Mouse (Mus musculus): ENCODE measurements around the gene Ryk. TPM values are rescaled to one million over a fixed set of nuclear protein-coding genes. Genes with fewer than 3 reads are reported as not detected.

Ryk gene
- polyA plus RNA-seq, 1 experiment from 2014 or later = 4.7 TPM

DNA sequence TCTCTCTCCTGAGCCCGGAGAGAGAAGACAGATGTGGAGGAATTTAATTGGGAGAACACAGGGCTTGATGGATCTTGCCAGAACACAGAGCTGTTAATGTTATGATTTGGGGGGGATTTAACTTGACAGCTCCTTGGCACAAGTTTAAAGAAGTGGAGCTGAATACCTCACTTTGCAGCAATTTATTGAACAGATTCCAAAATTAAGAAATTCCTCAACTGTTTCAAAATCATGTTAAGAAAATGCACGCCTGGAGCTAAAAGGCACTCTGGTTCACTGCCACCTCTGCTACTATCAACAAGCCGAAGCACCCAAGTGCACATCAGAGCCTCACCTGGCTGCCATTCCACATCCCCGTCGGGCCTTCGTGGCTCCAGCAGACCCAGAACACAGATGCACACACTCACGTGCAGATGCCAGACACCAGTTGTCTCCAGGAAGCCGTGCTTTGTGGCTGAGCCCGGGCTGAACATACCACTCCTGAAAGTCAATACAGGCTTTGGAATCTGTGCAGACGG, 28.6 kb upstream of the Ryk start:
- Histone ChIP-seq H3K4me2 (ENCODE audit: low read depth, low read length) (no peak overlapping the region), H3K9ac (replicated peaks) (no peak overlapping the region), H3K9me3 (ENCODE audit: low read length) (no peaks in the 10 kb centered on the region), H3K4me1 (ENCODE audit: insufficient read depth) (no peaks in the 10 kb centered on the region), H3K36me3 (replicated peaks; ENCODE audit: insufficient read depth, low read length) (no peaks in the 10 kb centered on the region), H3K27ac (ENCODE audit: low read depth) (no peak overlapping the region), H3K4me3 (ENCODE audit: low read depth, low read length) (no peak overlapping the region), H3K27me3 (ENCODE audit: insufficient read depth, low read length) (peaks cover 4% of the 10 kb centered on the region; the same call in 1 of the 2 replicates)
- no peak for DNase-seq
- WGBS (ENCODE audit: insufficient replicate concordance) = 65% methylated on average over 10 of the region's 10 CpGs
- TF ChIP-seq EP300 (IDR thresholded peaks at IDR 0.05; ENCODE audit: low read depth) (no peak), CTCF (IDR thresholded peaks at IDR 0.05; ENCODE audit: low read depth) (no peak)
- ATAC-seq = no peak

DNA sequence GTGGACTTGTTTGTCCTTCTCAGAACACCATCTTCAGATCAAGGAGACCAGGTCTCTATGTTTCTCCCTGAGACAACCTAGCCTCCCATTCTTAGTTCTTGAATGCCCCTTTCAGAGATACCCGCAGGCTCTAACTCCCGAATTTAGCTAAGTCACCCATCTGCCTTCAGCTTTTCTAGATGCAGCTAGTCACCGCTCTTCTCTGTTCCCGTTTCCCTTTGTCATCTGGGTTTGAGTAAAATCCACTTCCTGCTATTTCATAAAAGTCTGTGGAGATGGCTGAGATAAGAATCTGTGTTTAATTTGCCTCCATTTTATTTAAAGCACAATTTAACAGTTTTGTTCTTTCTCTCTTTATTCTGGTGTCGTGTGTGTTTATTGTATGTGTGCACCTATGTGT, 23.5 kb upstream of the Ryk start:
- H3K27ac ChIP-seq (ENCODE audit: low read depth) = no peak overlapping the region
- WGBS (ENCODE audit: insufficient replicate concordance) = 47% methylated on average over 5 of the region's 5 CpGs
- no peak overlapping the region for H3K4me2 ChIP-seq (ENCODE audit: low read depth, low read length)
- H3K9me3 ChIP-seq (ENCODE audit: low read length) = no peaks in the 10 kb centered on the region
- no peak overlapping the region for H3K9ac ChIP-seq (replicated peaks)
- DNase-seq = no peak
- H3K27me3 ChIP-seq (ENCODE audit: insufficient read depth, low read length) = peaks cover 4% of the 10 kb centered on the region; the same call in 1 of the 2 replicates
- H3K36me3 ChIP-seq (replicated peaks; ENCODE audit: insufficient read depth, low read length) = no peaks in the 10 kb centered on the region
- TF ChIP-seq EP300 (IDR thresholded peaks at IDR 0.05; ENCODE audit: low read depth) (no peak), CTCF (IDR thresholded peaks at IDR 0.05; ENCODE audit: low read depth) (no peak)
- H3K4me1 ChIP-seq (ENCODE audit: insufficient read depth) = no peaks in the 10 kb centered on the region
- no peak for ATAC-seq
- no peak overlapping the region for H3K4me3 ChIP-seq (ENCODE audit: low read depth, low read length)

DNA sequence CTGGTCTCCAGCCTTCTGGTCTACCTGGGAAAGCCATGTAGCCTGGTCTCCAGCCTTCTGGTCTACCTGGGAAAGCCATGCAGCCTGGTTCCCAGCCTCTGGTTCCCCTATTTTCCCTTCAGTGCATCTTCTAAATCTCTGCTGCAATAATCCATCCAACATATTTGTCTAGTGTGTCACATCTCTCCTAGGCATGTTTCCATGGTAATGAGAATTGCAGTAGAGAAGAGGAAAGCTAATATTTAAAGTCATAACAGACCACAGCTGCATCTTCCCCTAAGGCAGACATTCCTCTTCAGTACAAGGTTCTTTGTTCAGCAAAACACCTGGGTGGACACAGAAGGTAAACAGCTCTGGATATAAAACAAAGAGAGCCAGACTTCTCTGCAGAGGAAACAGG, 16.5 kb upstream of the Ryk start:
- no peak overlapping the region for H3K9ac ChIP-seq (replicated peaks)
- 0 out of 2 replicates have a peak, but pooled peaks cover 3% of the 10 kb centered on the region for H3K27me3 ChIP-seq (ENCODE audit: insufficient read depth, low read length)
- TF ChIP-seq EP300 (IDR thresholded peaks at IDR 0.05; ENCODE audit: low read depth) = no peak
- no peak for TF ChIP-seq CTCF (IDR thresholded peaks at IDR 0.05; ENCODE audit: low read depth)
- H3K4me3 ChIP-seq (ENCODE audit: low read depth, low read length) = no peak overlapping the region
- H3K9me3 ChIP-seq (ENCODE audit: low read length) = no peaks in the 10 kb centered on the region
- no peak for ATAC-seq
- H3K27ac ChIP-seq (ENCODE audit: low read depth) = no peak overlapping the region
- DNase-seq = no peak
- H3K4me2 ChIP-seq (ENCODE audit: low read depth, low read length) = no peak overlapping the region
- no peaks in the 10 kb centered on the region for H3K4me1 ChIP-seq (ENCODE audit: insufficient read depth)
- no peaks in the 10 kb centered on the region for H3K36me3 ChIP-seq (replicated peaks; ENCODE audit: insufficient read depth, low read length)

DNA sequence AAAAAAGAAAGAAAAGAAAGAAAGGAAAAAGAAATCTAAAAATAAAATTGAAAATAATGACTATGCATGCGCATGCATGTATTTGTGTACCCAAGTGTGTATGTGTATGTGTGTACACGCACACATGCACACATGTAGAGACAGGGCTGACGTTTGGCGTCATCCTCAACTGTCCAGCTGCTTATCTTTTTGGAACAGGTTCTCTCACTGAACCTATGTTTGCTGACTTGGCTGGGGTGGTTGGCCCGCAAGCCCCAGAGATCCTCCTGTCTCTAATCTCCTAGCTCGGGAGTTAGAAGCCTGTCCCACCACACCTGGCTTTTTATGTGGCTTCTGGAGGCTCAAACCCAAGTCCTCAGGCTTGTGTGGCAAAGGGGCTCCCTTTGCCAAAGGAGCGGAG, 6.1 kb upstream of the Ryk start:
- Histone ChIP-seq H3K4me2 (ENCODE audit: low read depth, low read length) (no peak overlapping the region), H3K27ac (ENCODE audit: low read depth) (no peak overlapping the region), H3K4me3 (ENCODE audit: low read depth, low read length) (no peak overlapping the region), H3K27me3 (ENCODE audit: insufficient read depth, low read length) (no peaks in the 10 kb centered on the region), H3K9me3 (ENCODE audit: low read length) (no peaks in the 10 kb centered on the region), H3K36me3 (replicated peaks; ENCODE audit: insufficient read depth, low read length) (no peaks in the 10 kb centered on the region), H3K9ac (replicated peaks) (no peak overlapping the region), H3K4me1 (ENCODE audit: insufficient read depth) (no peaks in the 10 kb centered on the region)
- peak; percentile 69 for ATAC-seq
- TF ChIP-seq CTCF (IDR thresholded peaks at IDR 0.05; ENCODE audit: low read depth) (no peak), EP300 (IDR thresholded peaks at IDR 0.05; ENCODE audit: low read depth) (peak; percentile 68)
- WGBS (ENCODE audit: insufficient replicate concordance) = 61% methylated on average over 7 of the region's 7 CpGs
- no peak for DNase-seq

DNA sequence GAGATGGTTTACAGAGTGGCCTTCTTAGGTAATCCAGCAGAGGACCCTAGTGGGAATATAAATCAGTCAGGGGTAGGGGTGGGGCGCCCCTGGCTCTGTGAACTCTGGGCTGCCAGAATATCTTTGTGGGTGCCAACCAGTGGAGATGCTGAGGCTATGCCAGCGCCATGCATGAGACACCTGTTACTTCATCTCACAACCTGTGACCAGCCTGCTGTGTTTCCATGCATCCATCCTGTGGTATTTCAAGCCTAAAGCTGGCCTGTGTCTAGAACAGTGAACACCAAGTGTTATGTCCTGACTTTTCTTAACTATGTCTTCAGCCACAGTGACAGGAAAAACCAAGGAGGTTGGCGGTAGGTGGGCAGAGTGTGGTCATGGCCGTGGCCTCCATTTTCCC, 3.2 kb upstream of the Ryk start:
- no peaks in the 10 kb centered on the region for H3K9me3 ChIP-seq (ENCODE audit: low read length)
- no peak overlapping the region for H3K27ac ChIP-seq (ENCODE audit: low read depth)
- WGBS (ENCODE audit: insufficient replicate concordance) = 80% methylated on average over 4 of the region's 4 CpGs
- no peak overlapping the region for H3K9ac ChIP-seq (replicated peaks)
- peaks cover 5% of the 10 kb centered on the region; the same call in 1 of the 2 replicates for H3K27me3 ChIP-seq (ENCODE audit: insufficient read depth, low read length)
- DNase-seq (no peak), ATAC-seq (no peak)
- 0 out of 2 replicates have a peak, but pooled peaks cover 5% of the 10 kb centered on the region for H3K4me1 ChIP-seq (ENCODE audit: insufficient read depth)
- TF ChIP-seq CTCF (IDR thresholded peaks at IDR 0.05; ENCODE audit: low read depth) = no peak
- TF ChIP-seq EP300 (IDR thresholded peaks at IDR 0.05; ENCODE audit: low read depth) = no peak
- no peak overlapping the region for H3K4me2 ChIP-seq (ENCODE audit: low read depth, low read length)
- H3K4me3 ChIP-seq (ENCODE audit: low read depth, low read length) = no peak overlapping the region
- H3K36me3 ChIP-seq (replicated peaks; ENCODE audit: insufficient read depth, low read length) = no peaks in the 10 kb centered on the region

DNA sequence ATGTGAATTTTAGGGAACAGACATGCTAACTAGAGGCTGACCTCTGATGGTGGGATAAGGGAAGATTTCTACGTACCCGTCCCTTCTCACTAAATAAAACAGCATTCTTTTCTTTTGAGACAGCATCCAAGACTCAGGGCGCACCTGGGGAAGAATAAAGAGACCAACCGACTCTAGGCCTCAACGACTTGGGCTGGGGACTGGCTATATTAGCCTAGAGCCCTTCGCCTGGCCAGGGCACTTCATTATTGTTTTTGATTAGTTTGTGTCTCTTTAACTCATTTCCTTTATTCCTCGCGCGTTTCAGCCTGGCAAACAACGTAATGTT, 339 bp upstream of the Ryk start:
- H3K4me2 ChIP-seq (ENCODE audit: low read depth, low read length) = peak overlapping the region; percentile 90
- H3K4me1 ChIP-seq (ENCODE audit: insufficient read depth) = 0 out of 2 replicates have a peak, but pooled peaks cover 5% of the 10 kb centered on the region
- H3K9me3 ChIP-seq (ENCODE audit: low read length) = no peaks in the 10 kb centered on the region
- no peaks in the 10 kb centered on the region for H3K36me3 ChIP-seq (replicated peaks; ENCODE audit: insufficient read depth, low read length)
- 19% methylated on average over 10 of the region's 10 CpGs for WGBS (ENCODE audit: insufficient replicate concordance)
- H3K4me3 ChIP-seq (ENCODE audit: low read depth, low read length) = peak overlapping the region; percentile 78
- DNase-seq (no peak), ATAC-seq (peak; percentile 27)
- peaks cover 5% of the 10 kb centered on the region; the same call in 1 of the 2 replicates for H3K27me3 ChIP-seq (ENCODE audit: insufficient read depth, low read length)
- TF ChIP-seq CTCF (IDR thresholded peaks at IDR 0.05; ENCODE audit: low read depth) (no peak), EP300 (IDR thresholded peaks at IDR 0.05; ENCODE audit: low read depth) (no peak)
- peak overlapping the region; percentile 83 for H3K9ac ChIP-seq (replicated peaks)
- H3K27ac ChIP-seq (ENCODE audit: low read depth) = peak overlapping the region; percentile 73

DNA sequence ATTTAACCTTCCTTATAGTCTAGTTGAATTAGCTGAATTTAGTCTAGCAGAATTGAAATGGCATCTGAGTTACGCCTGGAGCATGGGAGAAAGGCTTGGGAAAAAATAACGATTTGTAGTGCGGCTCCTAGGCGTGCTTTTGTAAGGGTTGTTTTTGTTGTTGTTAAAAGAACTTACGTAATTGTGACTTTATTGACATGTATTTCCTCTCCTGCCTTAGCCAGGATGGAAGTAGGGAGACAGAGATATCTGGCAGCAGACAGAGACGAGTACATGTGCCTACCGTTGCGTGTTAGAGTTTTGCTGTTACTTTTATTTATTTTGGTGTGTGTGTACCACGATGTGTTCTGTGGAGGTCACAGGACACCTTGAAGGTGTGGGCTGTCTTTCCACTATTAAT, 1.6 kb downstream of the Ryk start:
- Histone ChIP-seq H3K4me3 (ENCODE audit: low read depth, low read length) (peak overlapping the region; percentile 78), H3K27ac (ENCODE audit: low read depth) (no peak overlapping the region), H3K9ac (replicated peaks) (peak overlapping the region; percentile 83; the same call in 1 of the 2 replicates), H3K4me1 (ENCODE audit: insufficient read depth) (peaks cover 22% of the 10 kb centered on the region), H3K36me3 (replicated peaks; ENCODE audit: insufficient read depth, low read length) (no peaks in the 10 kb centered on the region), H3K27me3 (ENCODE audit: insufficient read depth, low read length) (peaks cover 5% of the 10 kb centered on the region; the same call in 1 of the 2 replicates), H3K4me2 (ENCODE audit: low read depth, low read length) (peak overlapping the region; percentile 90), H3K9me3 (ENCODE audit: low read length) (no peaks in the 10 kb centered on the region)
- ATAC-seq (no peak), DNase-seq (no peak)
- 40% methylated on average over 9 of the region's 9 CpGs for WGBS (ENCODE audit: insufficient replicate concordance)
- TF ChIP-seq CTCF (IDR thresholded peaks at IDR 0.05; ENCODE audit: low read depth) (no peak), EP300 (IDR thresholded peaks at IDR 0.05; ENCODE audit: low read depth) (no peak)
